Mouse (Mus musculus): ENCODE results near the gene Hdac4. TPM values are rescaled to one million over a fixed set of nuclear protein-coding genes. Genes with fewer than 3 reads are reported as not detected.
A peak's percentile ranks its signal among the peaks of the same experiment; 100 is the strongest.

The Hdac4 gene
- polyA plus RNA-seq, 1 experiment from 2014 or later: 14.2 TPM

DNA sequence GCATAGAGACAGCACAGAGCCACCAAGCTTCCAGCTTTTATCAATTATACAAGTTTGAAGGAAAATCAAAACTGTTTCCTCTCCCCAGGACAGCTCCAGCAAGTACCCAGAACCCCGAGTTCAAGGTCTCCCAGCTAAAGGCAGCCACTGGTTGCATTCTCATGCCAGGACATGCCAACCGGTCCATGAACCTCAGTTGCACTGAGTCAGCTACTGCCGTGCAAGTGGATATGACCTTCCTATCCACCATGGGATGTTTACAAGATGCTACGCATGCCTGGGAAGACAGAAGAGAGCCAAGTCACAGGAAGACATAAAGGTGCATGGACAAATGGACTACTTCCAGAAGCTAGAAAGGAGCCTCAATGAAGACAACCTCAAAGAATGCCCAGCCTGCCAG is 56.5 kb downstream of the Hdac4 start:
- DNase-seq (ENCODE audit: low spot score): no peak
- 0 out of 2 replicates have a peak, but pooled peaks cover 2% of the 10 kb centered on the region for H3K36me3 ChIP-seq
- no peaks in the 10 kb centered on the region for H3K9me3 ChIP-seq
- H3K4me1 ChIP-seq: peaks cover 21% of the 10 kb centered on the region
- WGBS: 91% methylated on average over 4 of the region's 4 CpGs
- no peak overlapping the region for H3K4me3 ChIP-seq
- no peaks in the 10 kb centered on the region for H3K27me3 ChIP-seq (ENCODE audit: insufficient read depth, poor library complexity, severe bottlenecking)
- no peak overlapping the region for H3K27ac ChIP-seq

DNA sequence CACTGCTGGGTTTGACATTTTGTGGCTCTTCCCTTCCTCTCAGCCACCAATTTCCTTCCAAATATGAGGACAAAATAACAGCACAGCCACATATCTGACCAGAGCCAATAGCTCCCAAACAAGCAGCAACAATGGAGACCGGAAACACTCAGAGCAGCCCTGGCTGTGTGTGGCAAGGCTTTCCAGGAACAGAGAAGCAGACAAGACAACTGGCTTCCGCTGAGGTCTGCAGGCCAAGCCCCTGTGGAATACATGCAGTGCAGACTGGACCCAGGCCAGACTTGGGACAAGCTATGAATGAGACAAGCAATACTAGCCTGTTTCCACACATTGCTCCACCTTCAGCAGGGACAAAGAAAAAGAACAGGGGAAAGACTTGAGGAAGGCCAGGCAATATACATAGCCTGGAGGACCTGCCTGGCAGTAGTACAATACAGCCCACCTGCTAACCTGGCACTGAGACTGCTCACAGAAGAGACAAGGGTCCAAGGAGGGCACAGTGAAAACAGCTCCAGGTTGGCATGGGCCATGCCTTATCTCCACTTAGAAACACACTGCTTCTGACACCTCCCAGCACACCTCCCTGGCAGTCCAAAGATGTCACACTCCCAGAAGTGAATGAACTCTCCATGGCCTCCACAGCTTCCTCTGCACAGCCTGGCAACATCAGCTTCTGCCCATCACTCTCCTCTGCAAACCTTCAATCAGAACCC is 58.2 kb downstream of the Hdac4 start:
- H3K4me3 ChIP-seq: no peak overlapping the region
- DNase-seq (ENCODE audit: low spot score): no peak
- H3K36me3 ChIP-seq: 0 out of 2 replicates have a peak, but pooled peaks cover 2% of the 10 kb centered on the region
- H3K27me3 ChIP-seq (ENCODE audit: insufficient read depth, poor library complexity, severe bottlenecking): no peaks in the 10 kb centered on the region
- H3K27ac ChIP-seq: no peak overlapping the region
- peaks cover 10% of the 10 kb centered on the region for H3K4me1 ChIP-seq
- no peaks in the 10 kb centered on the region for H3K9me3 ChIP-seq
- WGBS: 71% methylated on average over 2 of the region's 2 CpGs

DNA sequence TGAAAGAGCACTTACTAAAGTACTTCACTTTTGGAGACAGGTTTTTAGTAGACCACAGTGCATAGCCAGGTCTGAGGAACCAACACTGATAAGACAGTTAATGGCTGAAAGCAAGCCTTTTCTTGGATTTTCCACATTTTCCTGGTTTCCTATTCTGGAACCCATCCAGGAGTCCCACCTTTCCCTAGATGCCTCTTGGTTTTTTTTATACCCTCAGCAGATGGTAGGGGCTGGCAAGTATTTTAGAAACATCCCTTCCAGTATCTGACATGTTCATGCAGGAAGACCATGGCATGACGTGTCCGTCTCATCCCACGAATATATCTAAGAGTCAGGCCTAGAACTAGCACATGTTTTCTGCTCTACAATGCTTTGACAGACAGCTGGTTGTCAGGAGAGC is 59.1 kb downstream of the Hdac4 start:
- Histone ChIP-seq H3K27ac (no peak overlapping the region), H3K27me3 (ENCODE audit: insufficient read depth, poor library complexity, severe bottlenecking) (no peaks in the 10 kb centered on the region), H3K4me1 (peaks cover 15% of the 10 kb centered on the region), H3K36me3 (0 out of 2 replicates have a peak, but pooled peaks cover 2% of the 10 kb centered on the region), H3K9me3 (no peaks in the 10 kb centered on the region), H3K4me3 (no peak overlapping the region)
- WGBS: 85% methylated on average over 3 of the region's 3 CpGs
- DNase-seq (ENCODE audit: low spot score): no peak

DNA sequence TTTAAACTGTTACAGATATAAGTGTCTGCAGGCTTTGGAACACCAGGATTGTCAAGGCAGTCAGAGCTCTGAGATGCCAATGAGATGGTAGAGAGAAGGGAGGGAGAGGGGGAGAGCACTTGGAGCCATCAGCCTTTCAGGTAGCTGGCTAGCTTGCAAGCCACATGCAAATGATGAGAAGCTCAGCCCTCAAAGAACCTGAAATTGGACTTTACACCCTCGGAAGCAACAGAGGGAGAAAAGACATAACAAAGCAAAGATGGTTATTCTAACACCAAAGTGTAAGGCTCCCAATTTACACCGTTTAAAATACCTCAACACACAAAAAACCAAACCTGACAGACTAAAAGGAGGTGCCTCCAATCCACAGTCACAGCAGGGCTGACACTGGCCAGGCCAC is 63.3 kb downstream of the Hdac4 start:
- WGBS: 8% methylated on average over 2 of the region's 2 CpGs
- Histone ChIP-seq H3K4me3 (no peak overlapping the region), H3K9me3 (no peaks in the 10 kb centered on the region), H3K27ac (no peak overlapping the region), H3K4me1 (peaks cover 23% of the 10 kb centered on the region), H3K36me3 (no peaks in the 10 kb centered on the region), H3K27me3 (ENCODE audit: insufficient read depth, poor library complexity, severe bottlenecking) (no peaks in the 10 kb centered on the region)
- DNase-seq (ENCODE audit: low spot score): no peak

DNA sequence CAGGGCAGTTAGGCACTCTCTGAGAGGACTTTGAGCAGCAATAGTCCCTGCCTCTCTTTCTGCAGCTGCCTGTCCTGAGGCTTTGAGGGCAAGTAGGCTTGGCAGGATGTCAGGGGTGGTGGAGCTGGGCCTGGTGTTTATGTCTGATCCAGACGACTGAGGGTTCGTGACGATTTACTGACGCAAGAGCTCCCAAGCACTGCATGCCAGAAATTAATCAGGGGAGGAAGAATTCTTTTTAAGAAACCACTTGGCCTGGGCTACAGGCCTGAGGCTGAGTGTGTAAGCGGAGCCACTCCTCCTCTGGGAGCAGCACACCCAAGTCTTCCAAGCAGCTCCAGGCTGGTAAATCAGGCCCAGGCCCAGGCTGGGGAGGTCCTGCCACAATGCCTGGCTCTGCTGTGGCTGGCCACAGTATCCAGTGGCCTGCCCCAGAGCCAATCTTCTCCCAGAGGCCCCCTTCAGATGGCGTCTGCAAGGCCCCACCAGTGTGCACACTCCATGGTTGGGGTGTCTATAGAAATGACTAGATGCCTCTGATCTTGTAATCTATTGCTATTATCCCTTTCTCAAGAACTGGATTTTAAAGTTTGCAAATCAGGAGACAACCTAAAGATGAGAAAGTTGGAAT is 64.9 kb downstream of the Hdac4 start:
- no peaks in the 10 kb centered on the region for H3K27me3 ChIP-seq (ENCODE audit: insufficient read depth, poor library complexity, severe bottlenecking)
- H3K27ac ChIP-seq: peak overlapping the region; percentile 43; the same call in 1 of the 2 replicates
- 51% methylated on average over 6 of the region's 6 CpGs for WGBS
- DNase-seq (ENCODE audit: low spot score): no peak
- no peaks in the 10 kb centered on the region for H3K9me3 ChIP-seq
- H3K36me3 ChIP-seq: no peaks in the 10 kb centered on the region
- no peak overlapping the region for H3K4me3 ChIP-seq
- H3K4me1 ChIP-seq: peaks cover 24% of the 10 kb centered on the region

DNA sequence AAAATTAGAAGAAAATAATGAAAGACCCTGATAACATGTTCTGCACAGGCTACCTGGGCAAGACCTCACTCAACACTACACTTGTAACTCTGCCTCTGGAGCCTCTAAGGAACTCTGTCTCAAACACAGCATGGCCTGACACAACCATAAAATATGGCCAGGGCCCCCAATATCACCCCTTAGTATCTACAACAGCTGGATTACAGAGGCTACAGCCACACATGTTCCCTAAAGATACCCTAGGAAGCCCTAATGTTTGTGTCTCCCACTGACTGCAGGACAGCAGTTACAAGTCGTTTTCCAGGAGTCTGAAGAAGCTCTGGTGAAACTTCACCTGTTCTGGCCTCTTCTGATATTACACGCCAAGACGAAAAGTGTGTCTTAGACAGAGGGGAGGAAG is 65.7 kb downstream of the Hdac4 start:
- Histone ChIP-seq H3K36me3 (no peaks in the 10 kb centered on the region), H3K27ac (no peak overlapping the region), H3K4me1 (peaks cover 24% of the 10 kb centered on the region), H3K4me3 (no peak overlapping the region), H3K27me3 (ENCODE audit: insufficient read depth, poor library complexity, severe bottlenecking) (no peaks in the 10 kb centered on the region), H3K9me3 (no peaks in the 10 kb centered on the region)
- 76% methylated on average over 3 of the region's 3 CpGs for WGBS
- no peak for DNase-seq (ENCODE audit: low spot score)

DNA sequence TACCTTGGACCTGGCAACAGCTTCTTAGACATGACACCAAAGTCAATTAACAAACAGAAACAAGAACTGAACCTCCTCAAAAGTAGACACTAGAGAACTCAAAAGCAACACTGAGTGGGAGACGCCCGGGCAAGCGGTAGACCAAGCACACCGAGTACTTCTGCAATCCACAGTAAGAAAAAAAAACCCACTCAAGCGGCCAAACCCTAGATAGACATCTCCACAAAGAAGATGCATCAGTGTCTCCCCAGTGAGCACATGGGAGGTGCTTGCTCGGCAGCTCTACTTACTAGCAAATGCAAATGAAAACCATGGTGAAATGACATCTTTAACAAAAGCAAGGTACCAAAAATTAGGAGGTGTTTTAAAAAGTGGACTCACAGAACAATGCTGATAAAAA is 67.7 kb downstream of the Hdac4 start:
- H3K27ac ChIP-seq: no peak overlapping the region
- 85% methylated on average over 6 of the region's 6 CpGs for WGBS
- H3K36me3 ChIP-seq: no peaks in the 10 kb centered on the region
- H3K9me3 ChIP-seq: no peaks in the 10 kb centered on the region
- H3K4me3 ChIP-seq: no peak overlapping the region
- DNase-seq (ENCODE audit: low spot score): no peak
- no peaks in the 10 kb centered on the region for H3K27me3 ChIP-seq (ENCODE audit: insufficient read depth, poor library complexity, severe bottlenecking)
- H3K4me1 ChIP-seq: peaks cover 24% of the 10 kb centered on the region

DNA sequence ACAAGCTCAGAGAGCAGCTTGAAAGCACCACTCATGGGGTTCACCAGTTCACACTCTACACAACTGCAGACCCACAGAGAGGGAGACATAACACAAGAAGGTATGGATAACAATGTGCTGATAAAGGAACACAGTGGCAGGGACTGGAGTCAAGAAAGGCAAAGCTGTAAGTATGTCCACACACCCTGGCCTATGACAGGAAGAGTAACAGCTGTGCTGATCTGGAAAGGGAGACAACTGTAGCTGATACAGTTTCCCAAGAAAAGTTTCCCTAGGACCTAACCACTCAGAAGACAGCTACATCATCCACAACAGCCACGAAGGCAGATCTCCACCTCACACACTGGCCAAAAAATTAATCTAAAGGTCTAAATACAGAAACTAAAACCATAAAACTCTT is 68.1 kb downstream of the Hdac4 start:
- H3K36me3 ChIP-seq: no peaks in the 10 kb centered on the region
- WGBS: 82% methylated on average over 1 of the region's 1 CpGs
- no peaks in the 10 kb centered on the region for H3K9me3 ChIP-seq
- H3K27me3 ChIP-seq (ENCODE audit: insufficient read depth, poor library complexity, severe bottlenecking): no peaks in the 10 kb centered on the region
- H3K27ac ChIP-seq: no peak overlapping the region
- H3K4me1 ChIP-seq: peaks cover 24% of the 10 kb centered on the region
- no peak for DNase-seq (ENCODE audit: low spot score)
- H3K4me3 ChIP-seq: no peak overlapping the region

DNA sequence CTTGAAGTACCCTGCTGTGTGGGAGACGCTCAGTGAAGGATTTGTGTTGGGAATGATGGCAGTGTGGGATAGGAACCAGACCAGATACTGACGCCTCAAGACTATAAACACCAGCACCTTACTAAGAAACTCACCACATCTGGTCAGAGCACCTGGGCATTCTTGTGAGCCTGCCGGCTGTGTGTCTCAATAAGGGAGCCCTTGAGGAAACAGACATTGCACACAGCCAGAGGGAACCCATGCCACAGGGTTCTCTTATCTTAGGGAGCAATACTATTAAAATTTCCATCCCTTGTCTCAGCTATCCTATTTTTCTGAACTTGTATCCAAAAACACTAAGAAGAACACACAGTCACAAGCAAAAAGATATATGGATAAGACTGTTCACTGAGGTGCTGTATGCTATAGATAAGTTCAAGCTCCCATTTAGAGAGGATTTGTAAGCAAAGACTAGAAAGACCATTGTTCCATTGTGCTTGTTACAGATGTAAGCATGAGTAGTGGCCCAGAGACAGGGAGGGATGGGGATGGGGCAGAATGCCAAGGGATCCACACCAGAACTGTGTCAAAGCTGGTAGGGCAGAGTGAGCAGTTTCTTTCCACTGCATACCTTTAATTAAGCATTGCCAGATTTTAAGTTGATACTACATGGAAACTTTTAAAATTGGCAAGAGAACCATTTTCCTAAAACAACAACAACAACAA is 70.8 kb downstream of the Hdac4 start:
- H3K4me3 ChIP-seq: no peak overlapping the region
- H3K36me3 ChIP-seq: no peaks in the 10 kb centered on the region
- WGBS: 61% methylated on average over 3 of the region's 3 CpGs
- H3K9me3 ChIP-seq: no peaks in the 10 kb centered on the region
- no peak overlapping the region for H3K27ac ChIP-seq
- H3K4me1 ChIP-seq: peaks cover 5% of the 10 kb centered on the region
- H3K27me3 ChIP-seq (ENCODE audit: insufficient read depth, poor library complexity, severe bottlenecking): no peaks in the 10 kb centered on the region
- DNase-seq (ENCODE audit: low spot score): no peak

DNA sequence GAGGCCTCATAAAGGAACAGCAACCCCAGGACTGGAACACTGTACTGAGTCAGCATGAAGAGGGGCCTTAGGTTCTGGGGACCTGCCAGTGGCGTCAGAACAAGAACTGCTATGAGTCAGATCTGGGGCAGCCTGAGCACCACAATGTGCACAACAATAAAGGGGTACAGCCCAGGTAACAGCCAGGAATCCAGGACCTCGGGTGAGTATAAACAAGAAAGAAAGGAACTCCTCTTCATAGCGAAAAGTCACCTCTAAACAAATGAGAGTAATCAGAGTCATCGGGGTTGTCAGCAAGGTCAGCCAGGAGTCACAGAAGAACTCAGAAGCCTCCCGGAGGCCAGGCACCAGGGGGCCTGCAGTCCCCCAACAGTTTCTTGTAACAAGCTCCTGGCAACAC is 76.2 kb downstream of the Hdac4 start:
- H3K4me3 ChIP-seq: no peak overlapping the region
- no peaks in the 10 kb centered on the region for H3K36me3 ChIP-seq
- peaks cover 12% of the 10 kb centered on the region for H3K4me1 ChIP-seq
- no peak for DNase-seq (ENCODE audit: low spot score)
- H3K27ac ChIP-seq: peak overlapping the region; percentile 3; the same call in 1 of the 2 replicates
- no peaks in the 10 kb centered on the region for H3K9me3 ChIP-seq
- WGBS: 41% methylated on average over 5 of the region's 5 CpGs
- no peaks in the 10 kb centered on the region for H3K27me3 ChIP-seq (ENCODE audit: insufficient read depth, poor library complexity, severe bottlenecking)

DNA sequence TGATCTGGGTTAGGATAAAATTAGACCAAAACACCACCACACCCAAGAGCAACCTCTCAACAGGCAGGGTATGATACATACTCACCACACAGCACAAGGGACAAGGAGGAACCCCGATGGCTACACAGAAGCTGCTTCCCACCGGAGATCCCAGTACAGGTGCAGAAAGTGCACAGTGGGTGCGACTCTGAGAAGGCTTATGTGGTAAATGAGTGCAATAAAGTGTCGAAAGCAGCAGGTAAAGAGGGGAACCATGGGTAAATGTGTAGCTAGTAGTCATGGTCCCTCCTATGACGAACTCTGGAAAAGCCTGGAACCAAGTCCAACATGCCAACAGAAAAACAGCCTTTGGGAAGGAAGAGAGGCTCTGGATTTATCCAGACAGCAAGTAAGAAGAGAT is 77.9 kb downstream of the Hdac4 start:
- Histone ChIP-seq H3K27ac (no peak overlapping the region), H3K4me3 (no peak overlapping the region), H3K27me3 (ENCODE audit: insufficient read depth, poor library complexity, severe bottlenecking) (no peaks in the 10 kb centered on the region), H3K36me3 (no peaks in the 10 kb centered on the region), H3K9me3 (no peaks in the 10 kb centered on the region), H3K4me1 (peaks cover 29% of the 10 kb centered on the region)
- no peak for DNase-seq (ENCODE audit: low spot score)
- 85% methylated on average over 5 of the region's 5 CpGs for WGBS

DNA sequence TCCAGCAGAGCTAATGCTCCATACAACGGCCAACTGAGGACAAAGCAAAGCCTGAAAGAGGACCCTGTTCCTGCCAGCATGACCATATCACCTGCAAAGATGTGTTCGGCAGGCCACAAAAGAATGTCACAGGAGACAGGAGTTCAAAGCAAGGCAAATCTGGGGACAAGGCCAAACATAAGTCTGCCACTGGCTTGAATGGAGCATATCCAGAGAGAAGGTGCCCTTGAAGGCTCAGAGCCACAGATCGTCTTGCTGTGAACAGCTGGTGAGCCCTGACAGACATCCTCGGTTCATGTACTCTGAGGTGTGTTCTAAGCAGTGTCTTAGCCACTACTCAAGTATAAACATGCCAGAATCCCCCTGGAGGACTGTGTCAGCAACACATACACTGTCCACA is 79.3 kb downstream of the Hdac4 start:
- no peaks in the 10 kb centered on the region for H3K9me3 ChIP-seq
- no peak for DNase-seq (ENCODE audit: low spot score)
- 61% methylated on average over 4 of the region's 4 CpGs for WGBS
- peaks cover 38% of the 10 kb centered on the region for H3K4me1 ChIP-seq
- no peak overlapping the region for H3K27ac ChIP-seq
- H3K27me3 ChIP-seq (ENCODE audit: insufficient read depth, poor library complexity, severe bottlenecking): no peaks in the 10 kb centered on the region
- no peak overlapping the region for H3K4me3 ChIP-seq
- H3K36me3 ChIP-seq: no peaks in the 10 kb centered on the region

DNA sequence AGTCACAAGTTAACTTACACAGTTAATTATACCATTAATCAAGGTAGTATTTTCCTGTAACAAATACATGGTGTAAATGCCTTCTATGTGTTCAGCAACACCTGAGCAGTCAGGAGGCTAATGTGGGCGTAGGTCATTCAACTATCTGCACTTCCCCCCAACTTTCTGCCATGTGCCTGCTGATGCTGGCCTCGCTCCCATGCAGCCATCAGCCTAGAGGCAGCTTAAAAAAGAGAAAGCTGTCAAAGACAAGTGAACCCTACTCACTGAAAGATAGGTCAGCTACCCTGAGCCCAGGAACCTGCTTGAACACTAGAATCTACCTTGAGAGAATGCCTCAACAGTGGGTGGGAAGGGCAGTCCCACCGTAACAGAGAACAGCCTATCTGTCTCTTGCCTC is 81.4 kb downstream of the Hdac4 start:
- Histone ChIP-seq H3K27me3 (ENCODE audit: insufficient read depth, poor library complexity, severe bottlenecking) (no peaks in the 10 kb centered on the region), H3K36me3 (no peaks in the 10 kb centered on the region), H3K9me3 (no peaks in the 10 kb centered on the region), H3K4me3 (no peak overlapping the region), H3K27ac (no peak overlapping the region), H3K4me1 (peaks cover 42% of the 10 kb centered on the region)
- no peak for DNase-seq (ENCODE audit: low spot score)
- 81% methylated on average over 3 of the region's 3 CpGs for WGBS

All from heart, embryonic 10.5 days (tissue).